Mouse (Mus musculus): Measurements from ENCODE around the gene Zfpl1. TPM values are rescaled to one million over a fixed set of nuclear protein-coding genes. Genes with fewer than 3 reads are reported as not detected.

Gene Zfpl1
- total RNA-seq, 2 experiments from 2014 or later = 15.5 to 16.1 TPM

- DNase-seq = no peak
These were observed 16.4 kb upstream of the Zfpl1 start for GRCm38 (mm10) chr19:6101186-6101585.

- DNase-seq = no peak
These were observed 13.1 kb upstream of the Zfpl1 start for GRCm38 (mm10) chr19:6097847-6098246.

- DNase-seq = no peak
These were observed 9.4 kb upstream of the Zfpl1 start, which contains the start of gene AC131692.1 for GRCm38 (mm10) chr19:6094119-6094518. AC131692.1 (plus strand) TSS chr19:6094419.

- DNase-seq = no peak
These were observed 4.1 kb upstream of the Zfpl1 start for GRCm38 (mm10) chr19:6088841-6089240.

- peak; percentile 22 to 41 for DNase-seq
These were observed 692 bp upstream of the Zfpl1 start for GRCm38 (mm10) chr19:6085417-6085879.

- no peak for DNase-seq
These were observed 2.6 kb downstream of the Zfpl1 start, which contains the start of gene Gm28374 for GRCm38 (mm10) chr19:6082156-6082555. Gm28374 (minus strand) TSS chr19:6082256.

- no peak for DNase-seq
These were observed 4.7 kb downstream of the Zfpl1 start, which contains the start of gene Tmem262 for GRCm38 (mm10) chr19:6079983-6080480. Tmem262 (plus strand) TSS chr19:6080033.

GRCm38 (mm10) chr19:6076564-6077393 is 8.0 kb downstream of the Zfpl1 start, which contains the start of gene Vps51:
Vps51 (minus strand) TSS chr19:6077231.
- peak; percentile 90 to 92 for DNase-seq

- no peak for DNase-seq
These were observed 10.9 kb downstream of the Zfpl1 start for GRCm38 (mm10) chr19:6073889-6074288.

GRCm38 (mm10) chr19:6071261-6071660 is 13.5 kb downstream of the Zfpl1 start:
- no peak for DNase-seq

GRCm38 (mm10) chr19:6070571-6071250 is 14.0 kb downstream of the Zfpl1 start:
- DNase-seq = no peak

GRCm38 (mm10) chr19:6069851-6070250 is 14.9 kb downstream of the Zfpl1 start:
- no peak for DNase-seq

- no peak for DNase-seq
These were observed 15.8 kb downstream of the Zfpl1 start for GRCm38 (mm10) chr19:6068951-6069350.

GRCm38 (mm10) chr19:6067724-6068415 is 16.9 kb downstream of the Zfpl1 start, which contains the start of gene Tm7sf2:
Tm7sf2 (minus strand) TSS chr19:6068373.
- DNase-seq = peak; percentile 91 to 94

- peak; percentile 70 to 80 for DNase-seq
These were observed 17.6 kb downstream of the Zfpl1 start for GRCm38 (mm10) chr19:6067011-6067723.

- no peak for DNase-seq
These were observed 18.2 kb downstream of the Zfpl1 start for GRCm38 (mm10) chr19:6066571-6066970.

- no peak for DNase-seq
These were observed 21.7 kb downstream of the Zfpl1 start for GRCm38 (mm10) chr19:6063081-6063480.

GRCm38 (mm10) chr19:6062418-6062817 is 22.3 kb downstream of the Zfpl1 start:
- DNase-seq = no peak

- no peak for DNase-seq
These were observed 23.0 kb downstream of the Zfpl1 start for GRCm38 (mm10) chr19:6061641-6062302.

GRCm38 (mm10) chr19:6061021-6061533 is 23.7 kb downstream of the Zfpl1 start, which contains the start of gene Znhit2:
Znhit2 (plus strand) TSS chr19:6061192.
- peak; percentile 97 for DNase-seq
